Mouse (Mus musculus) ES-E14 (cell line): ENCODE data around the gene Rabep2. TPM values are rescaled to one million over a fixed set of nuclear protein-coding genes. Genes with fewer than 3 reads are reported as not detected.
A peak's percentile ranks its signal among the peaks of the same experiment; 100 is the strongest.
"Not testable (repeated sequence)": the region's sequence is repeated elsewhere in the genome, so short reads cannot be mapped to it uniquely, and the experiment has no call there.

Experiments
- DNase-seq: peaks from one replicate; pipeline ENCODE4 v3.0.0-alpha.2; 2013; ENCODE audit warnings: low read depth, low spot score
- H3K27ac ChIP-seq: 2 replicates; pipeline ENCODE4 v1.5.1; 2012; ENCODE audit warnings: low read depth, mild to moderate bottlenecking, low read length, moderate library complexity, mixed read lengths; ENCODE audit not compliant: poor library complexity, insufficient read depth, severe bottlenecking
- H3K36me3 ChIP-seq: 2 replicates; pipeline ENCODE4 v1.6.1; 2012; ENCODE audit warnings: mild to moderate bottlenecking, low read length, moderate library complexity, mixed read lengths; ENCODE audit not compliant: control insufficient read depth, poor library complexity, insufficient read depth, severe bottlenecking
- H3K4me1 ChIP-seq, 2 experiments: fragments of 150-350 bp in 1 of 2; sonication (generic) in 1 of 2; 2 replicates each; pipeline ENCODE4 v1.6.1; 2012; ENCODE audit warnings: low read length in 2 of 2, mild to moderate bottlenecking in 1 of 2, mixed read lengths in 1 of 2; ENCODE audit not compliant: control insufficient read depth in 2 of 2, insufficient read depth in 2 of 2, poor library complexity in 1 of 2
- H3K4me3 ChIP-seq, 2 experiments: fragments of 150-350 bp in 1 of 2; sonication (generic) in 1 of 2; 2 replicates each; pipeline ENCODE4 v1.5.1; 2012; ENCODE audit warnings: low read length in 2 of 2, low read depth in 1 of 2, mild to moderate bottlenecking in 1 of 2, mixed read lengths in 1 of 2; ENCODE audit not compliant: insufficient read depth in 1 of 2, poor library complexity in 1 of 2, severe bottlenecking in 1 of 2
- H3K9ac ChIP-seq: 2 replicates; pipeline ENCODE4 v1.6.1; 2012; ENCODE audit warnings: low read depth, mild to moderate bottlenecking, low read length, mixed read lengths; ENCODE audit not compliant: poor library complexity, insufficient read depth, severe bottlenecking
- H3K9me3 ChIP-seq: fragments of 150-350 bp; sonication (generic); 2 replicates; pipeline ENCODE4 v1.6.1; 2012; ENCODE audit warnings: low read depth, mild to moderate bottlenecking, low read length; ENCODE audit not compliant: control insufficient read depth, insufficient read depth
- CHD2 ChIP-seq: IDR thresholded peaks from 2 replicates; pipeline ENCODE4 v1.6.1; 2014; ENCODE audit warnings: mild to moderate bottlenecking, low read depth, low read length, inconsistent platforms
- HCFC1 ChIP-seq: IDR thresholded peaks from 2 replicates; pipeline ENCODE4 v1.6.1; 2012; ENCODE audit warnings: low read length, inconsistent platforms, borderline replicate concordance; ENCODE audit not compliant: insufficient read depth
- MAFK ChIP-seq: IDR thresholded peaks from 2 replicates; pipeline ENCODE4 v1.6.1; 2014; ENCODE audit warnings: mild to moderate bottlenecking, low read depth, low read length, inconsistent platforms; ENCODE audit not compliant: insufficient read depth
- ZC3H11A ChIP-seq: IDR thresholded peaks from 2 replicates; pipeline ENCODE4 v1.6.1; 2012; ENCODE audit warnings: low read depth, mild to moderate bottlenecking, inconsistent platforms, low read length, borderline replicate concordance
- ZNF384 ChIP-seq: IDR thresholded peaks from 2 replicates; pipeline ENCODE4 v1.6.1; 2012; ENCODE audit warnings: low read depth, low read length, inconsistent platforms
- in situ Hi-C, 2 experiments: fragments of 600-800 bp; cut with MboI; formaldehyde crosslinking; loops; one replicate each; pipeline ENCODE4 v1.15.1; 2025; ENCODE audit warnings: low sequenced_read_pairs in 2 of 2, inconsistent platforms in 1 of 2; ENCODE audit not compliant: unreplicated experiment in 2 of 2
- total RNA-seq: library from RNA; depleted of rRNA; stranded (reverse); fragments of 300-350 nt; gene quantifications from 2 replicates; pipeline ENCODE4 v1.2.3, GENCODE M21; 2012; rRNA removed

Gene Rabep2
- 22.1 and 27.8 TPM in 2 replicates for total RNA-seq

DNA sequence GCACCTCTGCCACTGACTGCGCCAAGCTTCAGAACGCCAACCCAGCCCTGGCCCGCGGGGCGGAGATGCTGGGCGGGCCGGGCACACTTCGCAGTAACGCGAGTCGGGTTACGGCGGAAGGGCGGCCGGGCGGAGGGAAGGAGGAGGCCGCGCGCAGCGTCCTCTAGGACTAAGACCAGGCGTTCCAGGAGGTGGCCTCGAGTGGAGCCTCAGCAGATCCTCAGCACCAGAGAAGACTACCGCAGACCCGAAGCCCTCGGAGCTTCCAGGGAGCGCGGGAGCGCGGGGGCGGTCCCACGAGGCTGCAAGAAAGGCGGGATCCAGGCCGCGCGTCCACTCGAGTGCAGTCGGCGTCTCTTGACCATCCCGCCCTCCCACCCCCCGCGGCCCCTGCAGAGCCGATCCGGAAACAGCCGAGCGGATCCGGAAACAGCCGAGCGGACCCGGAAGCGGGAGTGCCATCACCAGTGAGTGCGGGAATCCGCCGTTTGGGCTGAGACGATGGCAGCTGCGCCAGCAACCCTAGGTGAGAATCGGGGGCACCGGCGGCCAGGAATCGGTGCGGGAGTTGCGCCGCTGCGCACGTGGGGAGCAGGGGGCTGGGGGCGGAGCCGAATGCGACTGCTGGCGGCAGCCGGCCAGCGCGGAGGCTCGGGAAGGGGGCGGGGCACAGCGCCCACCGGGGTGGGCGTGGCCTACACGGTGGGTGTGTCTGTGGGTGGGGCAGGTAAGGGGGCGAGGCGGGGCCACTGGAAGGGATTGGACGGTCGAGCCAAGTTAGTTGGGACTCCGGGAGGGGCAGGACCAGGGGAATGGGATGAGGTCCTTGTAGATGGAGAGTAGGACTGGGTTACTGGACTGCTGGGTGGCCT is at the start of gene Rabep2:
TSS of gene Rabep2 (plus strand) at position 129 of the 872 bp plus-strand sequence.
- Histone ChIP-seq H3K4me1 (peaks cover 2 to 10% of the 10 kb centered on the region in 2 experiments; a peak in 1 of 4 replicates), H3K36me3 (peaks cover 5% of the 10 kb centered on the region; the same call in 1 of the 2 replicates), H3K9me3 (no peaks in the 10 kb centered on the region), H3K9ac (peak within 1 kb of the TSS; percentile 98), H3K4me3 (peak within 1 kb of the TSS; percentile 100), H3K27ac (peak within 1 kb of the TSS; percentile 72; the same call in 1 of the 2 replicates)
- peak; percentile 66 for DNase-seq
- TF ChIP-seq MAFK (no peak), ZC3H11A (no peak), ZNF384 (no peak), CHD2 (no peak), HCFC1 (no peak)
- in situ Hi-C loops = no loop called here

DNA sequence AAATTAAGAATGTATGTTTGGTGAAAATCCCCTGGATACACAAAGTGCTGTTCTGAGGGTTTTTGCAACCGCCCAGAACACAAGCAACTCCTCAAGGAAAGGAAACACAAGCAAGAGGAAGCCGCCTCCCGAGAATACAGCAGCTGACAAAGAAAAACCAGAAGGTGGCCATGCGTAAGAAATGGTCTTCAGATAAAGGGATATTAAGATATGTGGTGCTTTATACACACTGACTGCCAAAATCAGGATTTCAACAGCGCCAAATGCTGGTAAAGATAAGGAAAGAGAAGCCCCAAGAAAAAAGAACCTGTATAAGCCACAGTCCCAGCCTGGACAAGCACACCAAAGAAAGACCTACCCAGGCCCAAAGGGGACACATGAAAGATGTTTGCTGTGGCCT is 45.0 kb upstream of the Rabep2 start:
- no peak for DNase-seq
- H3K4me1 ChIP-seq = no peaks in the 10 kb centered on the region
- no peak overlapping the region for H3K27ac ChIP-seq
- H3K36me3 ChIP-seq = peaks cover 35% of the 10 kb centered on the region
- H3K9me3 ChIP-seq = no peaks in the 10 kb centered on the region
- in situ Hi-C loops = loop anchor here in 1 of 2 experiments (10.0 kb wide), 1 partner anchor 119 kb away; no protein-coding TSS in a partner anchor
- no peak overlapping the region for H3K9ac ChIP-seq
- TF ChIP-seq CHD2 (no peak), MAFK (no peak), HCFC1 (no peak), ZC3H11A (no peak), ZNF384 (no peak)
- H3K4me3 ChIP-seq = no peak overlapping the region

DNA sequence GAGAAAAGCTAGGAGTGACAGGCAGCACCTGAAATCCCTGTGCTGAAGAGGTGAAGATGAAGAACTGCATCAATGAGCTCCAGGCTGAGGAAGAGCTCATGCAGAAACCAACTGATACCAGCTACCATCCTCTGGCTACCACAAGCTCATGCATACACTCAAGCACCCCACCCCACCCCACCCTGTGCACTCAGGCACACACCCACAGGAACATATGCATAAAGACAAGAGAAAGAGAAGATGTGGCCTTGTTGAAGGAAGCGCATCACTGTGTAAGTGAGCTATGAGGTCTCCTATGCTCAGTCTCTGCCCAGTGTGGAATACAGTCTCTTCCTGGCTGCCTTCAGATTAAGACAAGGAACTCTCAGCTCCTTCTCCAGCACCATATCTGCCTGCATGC is 40.4 kb upstream of the Rabep2 start:
- H3K27ac ChIP-seq = peak overlapping the region; percentile 74; the same call in 1 of the 2 replicates
- H3K4me1 ChIP-seq = peaks cover 8 to 10% of the 10 kb centered on the region in 2 experiments; a peak in 3 of 4 replicates
- H3K4me3 ChIP-seq = no peak overlapping the region
- no peak for DNase-seq
- H3K9ac ChIP-seq = 0 out of 2 replicates have a peak overlapping the region, but pooled peaks have one; percentile 23
- in situ Hi-C loops = loop anchor here in 1 of 2 experiments (10.0 kb wide), 1 partner anchor 123 kb away; no protein-coding TSS in a partner anchor
- no peak for TF ChIP-seq ZNF384
- TF ChIP-seq ZC3H11A = no peak
- no peak for TF ChIP-seq MAFK
- TF ChIP-seq HCFC1 = no peak
- TF ChIP-seq CHD2 = no peak
- H3K36me3 ChIP-seq = peaks cover 60% of the 10 kb centered on the region
- H3K9me3 ChIP-seq = no peaks in the 10 kb centered on the region

- H3K9me3 ChIP-seq, H3K9ac ChIP-seq, H3K4me3 ChIP-seq, in situ Hi-C loops: not testable (repeated sequence)
- peak; percentile 84 for DNase-seq
- H3K36me3 ChIP-seq = peaks cover 37% of the 10 kb centered on the region
- H3K27ac ChIP-seq = peak overlapping the region; percentile 96; the same call in 1 of the 2 replicates
- H3K4me1 ChIP-seq = peaks cover 8 to 10% of the 10 kb centered on the region in 2 experiments; a peak in 3 of 4 replicates
Measured at GRCm38 (mm10) chr7:126392086-126392884, 36.3 kb upstream of the Rabep2 start.
